Mouse (Mus musculus) embryonic stem cell, embryonic (primary cell): Measurements from ENCODE around the gene Prl3d3.
"Not testable (repeated sequence)": the region's sequence is repeated elsewhere in the genome, so short reads cannot be mapped to it uniquely, and the experiment has no call there.

ENCODE experiments used
- CTCF ChIA-PET, 4 experiments: fragments of 300-600 bp in 2 of 4; fragments of 350-600 bp in 2 of 4; sonication (Branson Sonifier 250); formaldehyde crosslinking; loops; one replicate each; lab custom pipeline; 2022; ENCODE audit warnings: inconsistent platforms in 2 of 4; lab: Charles Lee
- POLR2A ChIA-PET, 4 experiments: fragments of 300-600 bp in 2 of 4; fragments of 350-600 bp in 2 of 4; sonication (Branson Sonifier 250); formaldehyde crosslinking; loops; one replicate each; lab custom pipeline; 2022; ENCODE audit warnings: antibody characterized with exemption in 4 of 4, inconsistent platforms in 1 of 4; lab: Charles Lee

The Prl3d3 gene

GRCm38 (mm10) chr13:27156490-27156889, at the start of gene Prl3d3:
TSS of gene Prl3d3 (plus strand) at chr13:27156790.
- POLR2A ChIA-PET, CTCF ChIA-PET: not testable (repeated sequence)

- POLR2A ChIA-PET, CTCF ChIA-PET: not testable (repeated sequence)
These were observed 35.2 kb upstream of the Prl3d3 start, which contains the start of gene Prl3d2 for GRCm38 (mm10) chr13:27121398-27121797. TSS of gene Prl3d2 (plus strand) at chr13:27121698.

GRCm38 (mm10) chr13:27148264-27148663, 8.3 kb upstream of the Prl3d3 start:
- ChIA-PET POLR2A (no interaction called here), CTCF (no interaction called here)

GRCm38 (mm10) chr13:27196359-27196758, 39.8 kb downstream of the Prl3d3 start, which contains the start of gene Prl3c1:
TSS of gene Prl3c1 (plus strand) at chr13:27196659.
- ChIA-PET POLR2A (no interaction called here), CTCF (no interaction called here)
